Mouse (Mus musculus): ENCODE results near the gene Sf3b2.

DNA sequence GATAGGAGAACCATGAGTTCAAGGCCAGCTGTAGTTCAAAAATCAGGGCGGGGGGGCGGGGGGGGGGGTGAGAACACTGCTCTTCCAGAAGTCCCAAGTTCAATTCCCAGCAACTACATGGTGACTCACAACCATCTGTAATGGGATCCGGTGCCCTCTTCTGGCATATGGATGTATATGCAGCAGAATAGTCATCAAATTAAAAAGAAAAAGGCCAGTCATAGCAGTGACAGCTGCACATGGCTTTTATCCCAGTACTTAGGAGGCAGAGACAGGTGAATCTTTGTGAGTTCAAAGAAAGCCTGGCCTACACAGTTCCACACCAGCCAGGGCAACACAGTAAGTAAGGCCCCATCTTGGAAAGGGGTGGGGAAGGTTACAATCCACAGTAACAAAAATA, 18.1 kb downstream of the Sf3b2 start:
- TF ChIP-seq REST (IDR thresholded peaks at IDR 0.05; ENCODE audit: insufficient read depth, insufficient read length) (no peak), E2F4 (IDR thresholded peaks at IDR 0.05; ENCODE audit: insufficient read depth) (no peak), POLR2AphosphoS2 (IDR thresholded peaks at IDR 0.05; ENCODE audit: insufficient read length, low read depth) (no peak), POLR2A (IDR thresholded peaks at IDR 0.05; ENCODE audit: insufficient read length, low read depth) (no peak), TCF3 (IDR thresholded peaks at IDR 0.05; ENCODE audit: insufficient read length, low read depth) (no peak), MYOD1 (IDR thresholded peaks at IDR 0.05; ENCODE audit: control insufficient read depth in 1 of 3, insufficient read length in 2 of 3, low read depth in 2 of 3) (no peak), CEBPB (IDR thresholded peaks at IDR 0.05; ENCODE audit: insufficient read depth, poor library complexity, severe bottlenecking) (no peak)
